Mouse (Mus musculus) kidney, adult 11 months (tissue): Measurements from ENCODE around the gene Olfr896-ps1.

Source experiments
- DNase-seq: peaks from one replicate; pipeline ENCODE4 v3.0.0; 2022

Gene Olfr896-ps1

DNA sequence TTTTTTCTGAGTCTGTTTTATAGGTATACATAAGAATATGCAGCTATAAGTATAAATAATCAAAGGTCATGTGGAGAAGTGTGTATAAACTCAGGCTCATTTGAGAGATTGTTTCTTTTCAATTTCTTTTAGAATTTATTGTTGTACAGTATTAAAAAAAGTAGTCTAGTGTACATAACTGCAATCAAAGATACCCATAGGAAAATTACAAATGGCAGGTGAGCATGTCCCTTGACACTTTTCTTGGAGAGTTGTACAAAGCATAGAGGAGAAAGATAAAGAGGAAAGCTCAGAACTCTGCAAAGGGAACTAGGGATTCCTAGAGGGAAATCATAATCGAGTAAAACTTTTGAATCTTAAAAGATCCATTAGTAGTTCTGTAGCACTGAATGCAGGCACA is at the start of gene Olfr896-ps1:
Olfr896-ps1 (plus strand) TSS at position 301 of the 400 bp plus-strand sequence.
- DNase-seq: no peak

DNA sequence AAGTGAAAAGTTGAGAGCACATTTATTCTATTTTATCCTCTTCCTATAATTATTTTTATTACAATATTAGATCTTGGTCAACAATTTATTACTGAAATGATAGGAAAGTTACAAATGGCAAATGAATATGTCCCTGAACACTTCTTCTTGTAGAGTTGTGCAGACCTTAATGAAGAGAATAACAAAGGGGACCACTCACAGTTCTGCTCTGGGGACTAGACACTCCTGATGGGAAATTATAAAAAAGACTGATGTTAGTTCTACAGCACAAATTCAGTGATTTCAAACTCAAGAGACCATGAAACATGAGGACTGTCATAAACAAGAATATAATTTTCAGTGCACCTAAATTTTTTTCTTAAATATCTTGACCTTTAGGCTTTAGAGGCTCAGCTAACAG is 38.4 kb upstream of the Olfr896-ps1 start, which contains the start of gene Olfr143:
Olfr143 (plus strand) TSS at position 301 of the 400 bp plus-strand sequence.
- DNase-seq: no peak

DNA sequence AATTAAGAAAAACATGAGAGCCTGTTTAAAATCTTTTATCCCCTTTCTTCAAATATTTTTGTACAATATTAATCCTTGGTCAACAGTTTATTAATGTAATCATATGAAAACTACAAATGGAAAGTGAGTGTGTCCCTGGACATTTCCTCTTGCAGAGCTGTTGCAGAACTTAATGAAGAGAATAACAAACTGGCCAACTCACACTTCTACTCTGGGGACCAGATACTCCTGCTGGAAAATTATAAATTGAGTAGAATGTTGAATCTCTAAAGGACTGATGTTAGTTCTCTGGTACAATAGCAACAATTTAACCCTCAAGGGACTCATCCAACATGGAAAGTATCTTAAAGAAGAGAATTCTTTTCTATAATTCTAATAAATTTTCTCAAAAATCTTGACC is 23.4 kb upstream of the Olfr896-ps1 start, which contains the start of gene Olfr895:
Olfr895 (plus strand) TSS at position 301 of the 400 bp plus-strand sequence.
- DNase-seq: no peak

DNA sequence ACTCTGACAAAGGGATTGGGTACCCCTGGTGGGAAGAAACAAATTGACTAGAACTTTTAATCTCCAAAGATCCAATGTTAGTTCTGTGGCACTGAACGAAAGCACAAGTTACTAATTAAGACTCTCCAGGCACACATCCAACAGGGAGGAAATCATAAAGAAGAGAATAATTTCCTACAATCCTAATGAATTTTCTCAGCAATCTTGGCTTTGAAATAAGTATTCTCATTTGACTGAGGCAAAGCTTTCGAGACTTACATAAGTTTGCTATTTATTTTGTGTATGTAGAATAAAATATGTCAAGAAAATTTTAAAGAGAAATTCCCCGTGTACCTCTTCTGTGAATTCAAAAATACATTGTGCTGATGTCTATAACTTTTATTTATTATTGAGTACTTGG is 37.9 kb downstream of the Olfr896-ps1 start, which contains the start of gene Olfr25:
Olfr25 (plus strand) TSS at position 301 of the 400 bp plus-strand sequence.
- DNase-seq: no peak
